Mouse (Mus musculus): Measurements from ENCODE around the gene Hist1h1e. TPM values are rescaled to one million over a fixed set of nuclear protein-coding genes. Genes with fewer than 3 reads are reported as not detected.
"Not testable (repeated sequence)": the region's sequence is repeated elsewhere in the genome, so short reads cannot be mapped to it uniquely, and the experiment has no call there.

The Hist1h1e gene
- total RNA-seq, 1 experiment from 2014 or later, result 314 TPM

DNA sequence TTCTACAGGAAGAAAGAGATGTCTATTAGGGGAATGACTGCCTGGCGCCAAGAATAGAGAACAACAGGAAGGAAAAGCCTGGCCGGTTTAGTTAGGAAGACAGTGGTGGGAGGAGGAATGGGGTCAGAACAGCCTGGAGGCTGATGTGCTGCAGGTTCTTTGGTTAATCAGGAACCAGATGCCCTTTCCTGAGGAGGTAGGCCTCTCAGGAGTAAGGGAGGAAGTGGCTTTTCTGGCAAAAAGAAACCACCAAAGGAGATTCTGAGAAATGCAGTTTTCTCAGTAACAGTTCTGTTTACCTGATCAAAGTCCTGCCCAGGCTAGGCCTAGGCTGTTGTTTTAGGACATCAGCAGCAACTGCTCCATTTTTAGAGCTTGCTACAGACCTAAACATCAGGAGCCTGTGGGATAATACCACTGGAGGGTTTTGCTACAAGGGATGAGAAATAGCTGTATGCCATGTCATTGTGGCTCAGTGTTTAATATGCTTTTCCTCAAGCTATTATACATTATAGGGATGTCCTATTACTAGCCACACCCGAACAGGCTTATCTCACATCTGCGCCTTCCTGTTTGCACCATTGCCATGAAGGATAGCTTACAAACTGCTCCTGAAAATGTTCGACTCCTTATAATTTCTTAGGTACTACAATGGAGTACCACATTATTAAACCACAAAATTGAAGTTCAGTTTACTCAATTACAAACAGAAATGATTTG lies 29.1 kb downstream of the Hist1h1e start:
- ATAC-seq (replicated peaks; ENCODE audit: low read depth, poor library complexity, severe bottlenecking), result peak; percentile 55

DNA sequence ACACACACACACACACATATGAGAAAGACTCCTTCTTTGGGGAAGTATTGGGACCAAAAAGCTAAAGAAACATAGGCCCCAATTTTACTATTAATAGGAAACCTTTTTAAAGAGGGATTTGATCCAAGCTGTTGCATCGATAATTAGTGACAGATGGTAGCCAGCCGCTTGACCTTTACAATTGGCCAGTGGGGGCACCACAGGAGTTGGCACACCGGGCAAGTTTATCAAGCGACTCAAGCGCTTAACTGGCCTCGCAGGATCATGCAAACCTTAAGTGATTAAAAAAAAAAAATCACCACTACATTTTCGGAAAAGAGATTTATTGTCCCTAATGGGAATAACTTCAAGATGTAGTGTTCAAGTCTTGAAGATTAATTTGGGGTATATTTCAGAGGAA lies 29.7 kb downstream of the Hist1h1e start:
- ATAC-seq (replicated peaks; ENCODE audit: low read depth, poor library complexity, severe bottlenecking), result no peak

DNA sequence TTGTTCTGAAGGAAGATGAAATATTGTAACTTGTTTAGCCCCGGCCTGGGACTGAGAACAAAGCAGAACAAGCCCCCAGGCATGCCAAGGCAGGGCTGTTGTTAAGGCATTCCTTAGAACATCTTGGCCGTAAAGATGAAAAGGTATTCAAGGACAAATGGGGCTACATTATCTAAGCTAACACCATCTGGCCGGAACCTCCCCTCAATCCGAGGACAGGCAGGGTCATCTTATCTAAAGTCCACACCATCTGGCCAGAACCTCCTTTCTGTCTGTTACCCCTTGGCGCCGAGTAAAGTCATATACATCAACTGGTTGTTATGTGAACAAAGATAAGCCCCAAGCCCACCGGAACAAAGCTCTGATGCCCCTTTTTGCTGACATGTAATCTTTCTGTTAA lies 30.5 kb downstream of the Hist1h1e start:
- ATAC-seq (replicated peaks; ENCODE audit: low read depth, poor library complexity, severe bottlenecking), result not testable (repeated sequence)

DNA sequence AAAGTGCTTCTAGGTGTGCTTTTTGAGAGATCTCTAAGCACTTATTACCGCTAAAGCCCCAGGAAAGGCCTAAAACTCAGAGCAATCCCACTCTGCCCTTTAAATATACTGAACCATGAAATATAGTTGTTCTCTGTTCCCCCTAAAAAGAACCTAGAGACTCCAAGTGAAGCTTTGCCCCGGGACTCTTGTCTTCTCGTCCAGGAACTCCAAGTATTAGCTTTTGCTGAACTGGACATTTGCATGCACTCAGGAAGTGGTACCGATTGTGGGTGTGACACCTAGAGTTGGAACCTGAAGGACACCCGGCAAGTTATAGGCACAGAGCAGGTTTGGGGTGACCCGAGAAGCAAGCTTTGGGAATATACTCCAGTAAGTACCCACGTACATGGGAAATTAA lies 31.2 kb downstream of the Hist1h1e start:
- no peak for ATAC-seq (replicated peaks; ENCODE audit: low read depth, poor library complexity, severe bottlenecking)

DNA sequence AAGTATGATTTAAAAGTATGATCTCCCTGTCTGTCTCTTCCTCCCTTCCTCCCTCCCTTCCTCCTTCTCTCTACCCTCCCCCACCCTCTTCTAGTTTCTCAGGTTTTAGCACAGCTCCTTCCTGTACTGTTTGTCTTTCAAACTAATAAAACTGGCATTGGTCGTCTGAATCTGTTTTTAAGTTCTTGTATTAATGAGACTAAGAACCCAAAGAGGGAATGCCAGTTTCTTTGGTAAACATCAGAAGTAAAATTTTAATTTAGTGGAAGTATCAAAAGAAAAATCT lies 35.5 kb downstream of the Hist1h1e start:
- ATAC-seq (replicated peaks; ENCODE audit: low read depth, poor library complexity, severe bottlenecking), result no peak

DNA sequence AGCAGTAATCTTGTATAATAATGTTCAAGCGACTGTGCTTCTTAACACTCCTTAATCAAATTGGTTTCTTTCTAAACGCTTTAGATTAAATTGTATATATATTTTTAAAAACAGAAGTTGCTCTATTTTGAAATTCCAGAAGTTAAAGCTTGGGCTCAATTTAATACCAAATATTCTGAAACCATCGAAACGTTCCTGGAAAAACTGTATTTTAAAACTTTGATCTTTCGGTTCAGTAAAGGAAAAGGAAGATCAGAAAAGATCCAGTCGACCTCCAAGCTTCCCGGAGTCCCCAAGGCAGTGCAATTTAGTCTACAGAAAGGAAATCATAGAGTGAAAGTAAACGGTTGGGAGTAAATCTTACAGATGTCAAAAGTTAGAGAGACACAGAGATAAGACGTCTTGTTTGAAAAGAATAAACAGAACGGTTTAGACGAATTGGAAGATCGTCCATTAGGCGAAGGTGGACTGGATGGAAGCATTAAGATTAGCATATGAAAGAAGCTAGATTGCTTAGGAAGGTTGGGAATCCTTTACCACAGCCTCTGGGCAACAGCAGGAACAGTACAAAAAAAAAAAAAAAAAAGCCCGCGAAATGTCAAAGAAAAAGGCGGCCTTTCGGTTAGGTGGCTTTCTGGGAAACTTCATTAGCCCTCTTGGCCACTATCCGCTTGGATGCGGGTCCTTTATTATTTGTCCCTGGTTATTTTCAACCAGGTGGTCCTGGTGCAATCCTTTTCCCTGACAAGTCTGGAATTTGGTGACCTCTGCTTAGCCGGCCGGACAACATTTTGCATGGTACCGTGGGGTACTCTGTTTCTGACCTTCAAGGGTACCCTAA lies 36.0 kb downstream of the Hist1h1e start:
- ATAC-seq (replicated peaks; ENCODE audit: low read depth, poor library complexity, severe bottlenecking), result no peak

DNA sequence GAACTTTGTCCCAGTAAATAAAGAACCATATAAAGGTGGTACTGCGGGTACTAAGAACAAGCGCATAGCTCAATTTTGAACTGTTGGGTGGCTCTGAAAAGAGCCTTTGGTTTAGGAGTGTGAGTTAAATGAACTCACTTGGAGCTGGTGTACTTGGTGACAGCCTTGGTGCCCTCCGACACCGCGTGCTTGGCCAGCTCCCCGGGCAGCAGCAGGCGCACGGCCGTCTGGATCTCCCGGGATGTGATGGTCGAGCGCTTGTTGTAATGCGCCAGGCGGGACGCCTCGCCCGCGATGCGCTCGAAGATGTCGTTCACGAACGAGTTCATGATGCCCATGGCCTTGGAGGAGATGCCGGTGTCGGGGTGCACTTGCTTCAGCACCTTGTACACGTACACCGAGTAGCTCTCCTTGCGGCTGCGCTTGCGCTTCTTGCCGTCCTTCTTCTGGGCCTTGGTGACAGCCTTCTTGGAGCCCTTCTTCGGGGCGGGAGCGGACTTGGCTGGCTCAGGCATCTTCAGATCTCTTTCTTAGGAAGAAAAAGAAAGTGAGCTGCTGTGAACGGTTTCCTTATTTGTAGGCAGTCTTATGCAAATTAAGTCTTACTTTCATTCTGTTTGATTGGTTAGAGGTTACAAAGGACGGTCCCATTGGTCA lies 36.8 kb downstream of the Hist1h1e start:
- peak; percentile 67 for ATAC-seq (replicated peaks; ENCODE audit: low read depth, poor library complexity, severe bottlenecking)

DNA sequence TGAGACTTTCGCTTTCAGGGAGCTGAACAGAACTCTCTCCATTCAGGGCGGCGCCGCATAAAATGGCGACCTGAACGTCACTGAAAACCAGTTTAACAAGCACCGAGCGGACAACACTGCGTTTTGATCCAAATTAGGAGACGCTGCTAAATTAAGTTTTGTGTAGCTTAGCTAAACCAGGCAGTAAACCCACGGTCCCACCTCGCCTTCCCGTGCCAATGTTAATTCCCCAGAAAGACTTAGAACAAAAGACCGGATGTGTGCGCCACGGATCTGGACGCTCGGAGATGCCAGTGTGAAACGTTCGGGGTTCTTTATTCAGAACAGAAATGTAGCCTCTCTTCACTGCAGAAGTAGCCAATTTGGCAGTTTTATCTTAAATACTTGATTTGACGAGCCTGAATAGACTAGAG lies 37.3 kb downstream of the Hist1h1e start:
- ATAC-seq (replicated peaks; ENCODE audit: low read depth, poor library complexity, severe bottlenecking), result peak; percentile 9; the same call in 1 of the 2 replicates

DNA sequence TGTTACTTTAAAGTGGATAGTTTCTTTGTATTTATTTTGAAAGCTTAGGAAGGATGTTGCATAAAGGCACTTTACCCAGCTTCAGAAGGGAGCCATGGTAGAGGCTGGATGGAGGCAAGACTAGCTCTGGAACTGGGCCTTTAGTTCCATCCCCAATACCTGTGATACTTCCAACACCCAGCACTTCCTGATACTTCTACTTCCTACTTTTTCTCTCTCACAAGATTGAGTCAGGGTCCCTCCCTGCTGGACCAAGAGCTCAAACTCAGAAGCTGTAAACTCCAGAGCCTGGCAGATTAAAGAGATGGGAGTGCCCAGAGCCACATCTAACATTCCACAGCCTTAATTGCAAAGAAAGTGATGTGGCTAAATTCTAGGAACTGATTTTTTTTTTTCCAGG lies 38.0 kb downstream of the Hist1h1e start:
- ATAC-seq (replicated peaks; ENCODE audit: low read depth, poor library complexity, severe bottlenecking), result no peak

DNA sequence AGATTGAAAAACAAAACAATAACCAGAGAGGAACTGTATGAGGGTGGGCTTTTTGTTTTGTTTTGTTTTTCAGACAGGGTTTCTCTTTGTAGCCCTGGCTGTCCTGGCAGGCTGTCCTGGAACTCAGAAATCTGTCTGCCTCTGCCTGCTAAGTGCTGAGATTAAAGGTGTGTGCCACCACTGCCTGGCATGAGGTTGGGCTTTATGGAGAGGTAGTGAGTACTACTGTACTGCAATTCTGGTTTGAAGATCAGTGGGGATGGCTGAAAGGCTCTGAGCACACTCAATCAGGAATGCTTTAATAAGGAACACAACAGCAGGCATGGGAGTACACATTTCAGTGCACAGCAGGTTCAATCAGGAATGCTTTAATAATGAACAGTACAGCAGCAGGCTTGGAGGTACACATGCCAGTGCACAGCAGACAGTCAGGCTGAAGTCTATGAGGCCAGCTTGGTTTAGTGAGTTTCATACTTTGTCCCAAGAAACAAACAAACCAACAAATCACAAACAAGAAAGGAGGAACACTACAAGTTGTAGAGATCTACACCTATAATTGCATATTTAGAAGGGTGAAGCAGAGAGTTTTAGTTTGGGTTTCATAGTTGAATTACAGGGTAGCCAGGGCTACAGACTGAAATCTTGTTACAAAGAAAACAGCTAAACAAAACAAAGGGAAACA lies 38.8 kb downstream of the Hist1h1e start:
- no peak for ATAC-seq (replicated peaks; ENCODE audit: low read depth, poor library complexity, severe bottlenecking)

DNA sequence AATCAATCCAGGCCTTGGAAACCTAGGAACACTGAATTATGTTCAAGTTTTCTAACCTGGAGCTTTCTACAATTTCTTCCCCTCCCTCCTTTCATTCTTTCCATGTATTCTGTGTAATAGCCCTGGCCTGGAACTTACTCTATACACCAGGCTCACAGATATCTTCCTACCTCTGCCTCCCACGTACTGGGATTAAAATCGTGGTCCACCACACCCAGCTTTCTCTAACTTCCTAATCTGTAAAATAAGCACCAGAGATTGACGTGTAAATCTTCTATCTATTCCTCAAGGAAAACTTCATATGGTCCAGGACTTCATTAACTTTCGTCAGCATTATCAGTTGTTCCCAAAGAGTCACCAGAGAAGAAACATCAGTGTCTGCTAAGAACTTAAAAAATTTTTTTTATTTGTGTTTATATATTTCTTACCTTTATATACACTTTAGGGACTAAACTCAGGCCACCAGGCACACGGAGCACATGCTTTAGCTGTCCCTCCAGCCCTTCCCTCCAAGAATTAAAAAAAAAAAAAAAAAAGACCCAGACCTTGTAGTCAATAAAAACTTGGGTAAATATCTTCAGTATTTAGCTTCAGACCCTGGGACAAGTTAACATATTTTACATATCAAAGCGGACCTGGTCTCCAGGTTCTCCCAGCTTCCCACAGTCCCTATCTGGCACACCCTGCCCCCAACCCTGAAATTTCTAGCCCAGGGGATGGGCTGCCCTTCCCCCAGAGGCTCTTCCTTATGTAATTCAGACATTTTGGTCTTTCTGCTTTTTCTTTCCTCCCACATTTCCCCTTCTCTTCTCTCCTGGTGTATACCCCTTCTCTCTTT lies 39.9 kb downstream of the Hist1h1e start:
- ATAC-seq (replicated peaks; ENCODE audit: low read depth, poor library complexity, severe bottlenecking), result peak; percentile 4; the same call in 1 of the 2 replicates

DNA sequence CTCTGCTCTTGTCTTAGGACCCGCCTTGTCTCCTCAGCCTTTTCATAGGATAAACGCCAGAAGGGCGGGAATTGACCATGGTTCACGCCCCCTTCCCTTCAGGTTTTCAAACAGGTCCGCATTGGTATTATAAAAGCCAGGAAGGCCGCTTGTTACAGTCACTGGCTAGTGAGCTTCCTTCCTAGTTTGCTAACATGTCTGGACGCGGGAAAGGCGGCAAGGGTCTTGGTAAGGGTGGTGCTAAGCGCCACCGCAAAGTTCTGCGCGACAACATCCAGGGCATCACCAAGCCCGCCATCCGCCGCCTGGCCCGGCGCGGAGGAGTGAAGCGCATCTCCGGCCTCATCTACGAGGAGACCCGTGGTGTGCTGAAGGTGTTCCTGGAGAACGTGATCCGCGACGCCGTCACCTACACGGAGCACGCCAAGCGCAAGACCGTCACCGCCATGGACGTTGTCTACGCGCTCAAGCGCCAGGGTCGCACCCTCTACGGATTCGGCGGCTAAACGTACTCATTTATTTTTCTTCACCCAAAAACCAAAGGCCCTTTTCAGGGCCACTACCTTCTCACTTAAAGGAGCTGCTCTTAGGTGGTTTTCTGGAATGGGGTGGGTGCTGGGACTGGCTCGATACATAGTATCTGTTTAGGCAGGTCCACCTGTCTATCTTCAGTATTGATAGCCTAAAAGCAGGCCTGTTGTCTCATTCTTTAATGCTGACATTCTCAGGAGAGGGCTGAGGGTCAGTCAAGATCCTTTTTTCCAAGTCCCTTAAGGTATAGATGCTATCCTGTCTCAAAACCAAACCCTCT lies 40.7 kb downstream of the Hist1h1e start, which contains the start of gene Hist1h4d:
Hist1h4d (plus strand) TSS at position 191 of the 811 bp plus-strand sequence.
- peak; percentile 70 for ATAC-seq (replicated peaks; ENCODE audit: low read depth, poor library complexity, severe bottlenecking)

DNA sequence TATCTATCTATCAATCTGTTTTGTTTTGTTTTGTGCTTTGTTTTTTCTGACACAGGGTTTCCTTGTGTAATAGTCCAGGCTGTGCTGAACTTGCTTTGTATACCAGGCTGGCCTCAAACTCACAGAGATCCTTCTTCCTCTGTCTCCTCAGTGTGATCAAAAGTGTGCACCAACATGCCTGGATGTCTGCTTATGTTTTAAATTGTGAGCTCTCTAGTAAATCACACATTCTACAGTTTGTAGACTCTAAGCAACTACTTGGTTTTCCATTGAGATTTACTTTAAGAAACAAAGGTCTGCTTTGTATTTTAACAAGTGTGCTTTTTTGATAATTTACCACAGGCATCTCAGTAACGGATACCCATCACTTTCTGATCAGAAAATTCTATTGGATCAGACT lies 44.5 kb downstream of the Hist1h1e start:
- ATAC-seq (replicated peaks; ENCODE audit: low read depth, poor library complexity, severe bottlenecking), result no peak

DNA sequence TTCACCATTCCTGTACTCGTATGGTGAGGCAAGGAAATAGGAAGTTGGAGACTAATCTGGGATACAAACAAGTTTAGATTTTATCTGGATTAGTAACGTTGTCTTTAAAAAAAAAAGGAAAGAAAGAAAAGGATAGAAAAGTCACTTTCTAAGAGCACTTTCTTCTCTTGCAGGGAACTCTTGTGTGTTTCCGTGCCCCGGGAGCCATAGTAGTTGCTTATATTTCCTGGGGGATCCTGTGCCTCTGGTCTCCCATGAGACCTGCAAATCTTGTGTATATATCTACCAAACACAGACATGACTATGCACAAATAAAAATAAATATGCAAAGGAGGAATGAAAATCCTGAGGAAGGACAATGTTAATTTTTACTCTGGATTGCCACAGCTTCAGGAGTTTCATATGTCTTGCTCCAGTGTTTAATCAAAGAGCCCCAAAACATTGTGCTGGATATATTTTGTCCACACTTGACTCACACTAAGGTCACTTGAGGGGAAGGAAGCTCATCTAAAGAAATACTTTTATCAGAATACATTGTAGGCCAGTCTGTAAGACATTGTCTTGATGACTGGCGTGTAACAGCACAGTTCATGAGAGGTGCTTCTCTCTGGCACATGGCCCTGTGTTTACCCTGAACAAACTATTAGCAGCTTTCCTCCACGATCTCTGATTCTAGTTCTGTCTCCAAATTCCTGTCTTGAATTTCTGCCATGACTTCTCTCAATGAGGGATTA lies 45.3 kb downstream of the Hist1h1e start:
- ATAC-seq (replicated peaks; ENCODE audit: low read depth, poor library complexity, severe bottlenecking), result no peak

DNA sequence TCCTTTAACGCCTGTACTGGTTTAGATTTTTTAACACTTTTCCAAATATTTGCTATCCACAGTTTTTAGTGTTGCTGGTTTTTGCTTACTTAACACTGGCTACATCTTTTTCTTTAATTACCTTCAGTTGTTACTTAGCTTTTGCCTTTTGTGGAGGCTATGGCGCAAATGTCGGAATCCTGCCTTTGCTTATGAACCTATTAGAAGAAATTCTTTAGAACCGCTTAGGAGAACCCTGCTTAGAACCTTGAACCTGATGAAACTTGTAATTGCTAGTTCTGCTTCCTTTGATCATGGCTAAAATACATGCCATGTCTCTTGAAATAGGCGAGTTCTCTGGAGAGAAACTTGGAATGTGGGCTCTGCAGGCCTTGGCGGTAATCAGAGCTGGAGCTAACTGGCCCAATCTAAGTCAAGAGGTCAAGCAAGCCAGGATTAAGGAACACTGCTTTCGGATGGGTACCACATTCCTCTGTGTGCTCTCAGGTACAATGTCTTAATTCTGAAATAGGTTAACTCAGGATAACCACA lies 45.9 kb downstream of the Hist1h1e start:
- ATAC-seq (replicated peaks; ENCODE audit: low read depth, poor library complexity, severe bottlenecking), result no peak

DNA sequence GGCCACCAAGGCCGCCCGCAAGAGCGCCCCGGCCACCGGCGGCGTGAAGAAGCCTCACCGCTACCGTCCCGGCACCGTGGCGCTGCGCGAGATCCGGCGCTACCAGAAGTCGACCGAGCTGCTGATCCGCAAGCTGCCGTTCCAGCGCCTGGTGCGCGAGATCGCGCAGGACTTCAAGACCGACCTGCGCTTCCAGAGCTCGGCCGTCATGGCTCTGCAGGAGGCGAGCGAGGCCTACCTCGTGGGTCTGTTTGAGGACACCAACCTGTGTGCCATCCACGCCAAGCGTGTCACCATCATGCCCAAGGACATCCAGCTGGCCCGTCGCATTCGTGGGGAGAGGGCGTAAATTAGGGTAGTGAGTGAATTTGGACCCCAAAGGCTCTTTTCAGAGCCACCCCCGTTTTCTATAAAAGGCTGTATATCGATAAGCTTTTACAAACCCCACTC lies 46.5 kb downstream of the Hist1h1e start:
- ATAC-seq (replicated peaks; ENCODE audit: low read depth, poor library complexity, severe bottlenecking), result not testable (repeated sequence)

DNA sequence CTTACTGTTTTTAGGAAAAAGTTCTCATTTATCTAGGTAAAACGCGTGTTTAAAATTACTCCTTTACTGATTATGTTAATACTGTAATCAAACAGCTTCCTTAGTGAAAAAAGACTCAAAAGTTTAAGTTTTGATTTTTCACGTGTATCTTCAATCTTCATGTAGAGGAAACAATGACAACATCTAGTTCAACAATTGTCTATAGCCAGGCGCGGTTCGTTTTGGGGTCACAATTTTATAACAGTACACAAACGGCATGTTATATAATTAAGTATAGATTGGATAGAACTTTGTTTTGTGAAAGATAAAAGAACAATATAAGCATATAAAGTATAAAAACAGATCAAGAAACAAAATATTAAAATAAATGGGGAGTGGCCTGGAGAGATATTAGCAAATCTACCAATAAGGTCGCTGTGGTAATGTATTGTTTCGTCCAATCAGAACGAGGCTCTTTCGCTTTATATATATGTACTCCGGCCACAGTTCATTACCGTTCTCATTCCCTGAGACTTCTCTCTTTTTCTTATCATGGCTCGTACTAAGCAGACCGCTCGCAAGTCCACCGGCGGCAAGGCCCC lies 47.0 kb downstream of the Hist1h1e start, which contains the start of gene Hist1h3d:
Hist1h3d (plus strand) TSS at position 493 of the 581 bp plus-strand sequence.
- ATAC-seq (replicated peaks; ENCODE audit: low read depth, poor library complexity, severe bottlenecking), result peak; percentile 42

Measured in common myeloid progenitor, adult 5-6 weeks (primary cell).